Mouse (Mus musculus): Measurements from ENCODE around the gene Arhgap25.

GRCm38 (mm10) chr6:87523085-87523484 lies 10.0 kb downstream of the Arhgap25 start:
- TF ChIP-seq CTCF (IDR thresholded peaks at IDR 0.05; ENCODE audit: low read depth, low read length) (no peak), POLR2A (IDR thresholded peaks at IDR 0.05; ENCODE audit: borderline replicate concordance, low read depth, low read length) (no peak)

Data from bone marrow macrophage, adult 2 months (primary cell).